In the genomic region with DNA sequence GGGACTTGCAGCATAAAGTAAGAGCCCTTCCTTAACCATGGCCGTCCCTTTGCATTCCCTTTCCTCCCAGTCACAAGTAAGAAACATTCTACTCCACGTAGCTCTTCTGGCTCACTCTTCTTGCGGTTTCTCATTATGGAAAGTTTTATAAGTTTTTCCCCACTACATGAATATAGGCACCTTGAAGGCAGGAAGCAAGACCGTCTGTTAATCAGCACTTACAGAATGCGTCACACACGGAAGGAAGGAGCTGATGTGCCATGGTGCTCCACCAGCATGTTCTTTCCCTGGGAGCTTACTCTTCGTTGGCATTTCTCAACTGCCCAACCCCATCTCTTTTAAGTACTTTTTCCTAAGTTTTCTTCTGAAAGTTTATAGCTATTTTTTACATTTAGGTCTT, we compare ENCODE assay signal across 18 mouse cellular contexts. TPM values are rescaled to one million over a fixed set of nuclear protein-coding genes. Genes with fewer than 3 reads are reported as not detected.
A peak's percentile ranks its signal among the peaks of the same experiment; 100 is the strongest.
DNase-seq lines count a peak whose midpoint lies in the region; ATAC-seq and TF ChIP-seq lines count a peak whose summit lies in the region.
"Had no signal": no experiment of that assay in that cellular context is flagged by ENCODE, and none has a peak within 500 bp of the region (broad histone marks: within the 10 kb centered on the region; RNA-seq: fewer than 3 reads in every experiment).

No protein-coding gene starts in this region.

- no peak overlapping the region for H3K27ac ChIP-seq in embryonic facial prominence, embryonic 11.5 days (replicated peaks; ENCODE audit: low read depth, low read length)
- H3K27ac ChIP-seq in embryonic facial prominence, embryonic 10.5 days (replicated peaks) = no peak overlapping the region
- no peak overlapping the region; the same call in 1 of the 2 replicates for H3K27ac ChIP-seq in lung, embryonic 14.5 days (ENCODE audit: low read depth)
- no peak overlapping the region for H3K27ac ChIP-seq in left cerebral cortex, adult 2 months
- H3K27ac ChIP-seq in forebrain, embryonic 14.5 days (ENCODE audit: low read depth, low read length) = no peak overlapping the region
- H3K27ac ChIP-seq: hindbrain, embryonic 12.5 days; limb, embryonic 15.5 days; stomach, postnatal 0 days had no signal

- H3K36me3 ChIP-seq in embryonic facial prominence, embryonic 11.5 days (replicated peaks; ENCODE audit: control insufficient read depth, insufficient read depth, low read depth, low read length) = no peaks in the 10 kb centered on the region
- H3K36me3 ChIP-seq in embryonic facial prominence, embryonic 10.5 days (replicated peaks) = peaks cover 6% of the 10 kb centered on the region
- H3K36me3 ChIP-seq in lung, embryonic 14.5 days (ENCODE audit: insufficient read depth) = no peaks in the 10 kb centered on the region
- peaks cover 5% of the 10 kb centered on the region; the same call in 1 of the 2 replicates for H3K36me3 ChIP-seq in forebrain, embryonic 14.5 days (ENCODE audit: control insufficient read depth, insufficient read depth, low read length)

- no peaks in the 10 kb centered on the region for H3K4me1 ChIP-seq in embryonic facial prominence, embryonic 11.5 days (ENCODE audit: control insufficient read depth, insufficient read depth, low read length)
- no peaks in the 10 kb centered on the region for H3K4me1 ChIP-seq in embryonic facial prominence, embryonic 10.5 days
- H3K4me1 ChIP-seq in lung, embryonic 14.5 days (ENCODE audit: insufficient read depth) = no peaks in the 10 kb centered on the region
- H3K4me1 ChIP-seq in forebrain, embryonic 14.5 days (ENCODE audit: control insufficient read depth, insufficient read depth, low read length) = no peaks in the 10 kb centered on the region
- H3K4me1 ChIP-seq: hindbrain, embryonic 12.5 days had no signal

- no peak for ATAC-seq in embryonic facial prominence, embryonic 11.5 days (replicated peaks; ENCODE audit: insufficient number of reproducible peaks, low FRiP score, low TSS enrichment, low read depth)
- no peak for ATAC-seq in lung, embryonic 14.5 days (ENCODE audit: insufficient read depth)
- ATAC-seq in forebrain, embryonic 14.5 days = no peak
- ATAC-seq: intestine, postnatal 0 days had no signal

- H3K4me2 ChIP-seq in embryonic facial prominence, embryonic 11.5 days (ENCODE audit: low read depth, low read length) = no peak overlapping the region
- no peak overlapping the region for H3K4me2 ChIP-seq in lung, embryonic 14.5 days
- no peak overlapping the region for H3K4me2 ChIP-seq in forebrain, embryonic 14.5 days (ENCODE audit: low read length)
- H3K4me2 ChIP-seq: hindbrain, embryonic 12.5 days; limb, embryonic 15.5 days had no signal

- H3K27me3 ChIP-seq in embryonic facial prominence, embryonic 11.5 days (ENCODE audit: control insufficient read depth, insufficient read depth, low read length) = no peaks in the 10 kb centered on the region
- no peaks in the 10 kb centered on the region for H3K27me3 ChIP-seq in embryonic facial prominence, embryonic 10.5 days (replicated peaks; ENCODE audit: low read depth, poor library complexity, severe bottlenecking)
- no peaks in the 10 kb centered on the region for H3K27me3 ChIP-seq in lung, embryonic 14.5 days (ENCODE audit: insufficient read depth, low read length)
- H3K27me3 ChIP-seq in forebrain, embryonic 14.5 days (replicated peaks; ENCODE audit: control insufficient read depth, insufficient read depth, low read length) = no peaks in the 10 kb centered on the region
- H3K27me3 ChIP-seq: hindbrain, embryonic 12.5 days; limb, embryonic 15.5 days had no signal

- DNase-seq in embryonic facial prominence, embryonic 11.5 days (ENCODE audit: low spot score) = peak; percentile 14
- no peak for DNase-seq in embryonic facial prominence, embryonic 10.5 days (ENCODE audit: low spot score)
- peak; percentile 7 for DNase-seq in lung, embryonic 14.5 days
- DNase-seq in lung, postnatal 14 days = no peak
- DNase-seq in induced T-regulatory cell, adult 2 months (ENCODE audit: low read depth) = peak; percentile 51
- peak; percentile 7 for DNase-seq in mesoderm, embryonic 11.5 days (ENCODE audit: low read depth, low spot score)
- DNase-seq in left cerebral cortex, adult 2 months (ENCODE audit: extremely low spot score in 1 of 2, low spot score in 2 of 2) = no peak
- no peak for DNase-seq in forebrain, embryonic 14.5 days (ENCODE audit: low spot score)
- DNase-seq: adrenal gland, postnatal 36 days; cerebellum, adult 11 months; lung, postnatal 4 days; retina, postnatal 1 day; thymus, postnatal 36 days had no signal

- no peak for TF ChIP-seq CTCF in lung, embryonic 14.5 days (IDR thresholded peaks at IDR 0.05; ENCODE audit: low read depth)
- no peak for TF ChIP-seq CTCF in left cerebral cortex, adult 2 months (IDR thresholded peaks at IDR 0.05)

- H3K9ac ChIP-seq in embryonic facial prominence, embryonic 11.5 days (replicated peaks; ENCODE audit: low read length) = no peak overlapping the region
- H3K9ac ChIP-seq in lung, embryonic 14.5 days = no peak overlapping the region
- H3K9ac ChIP-seq in forebrain, embryonic 14.5 days (ENCODE audit: low read length) = no peak overlapping the region
- H3K9ac ChIP-seq: hindbrain, embryonic 12.5 days; limb, embryonic 15.5 days had no signal

- WGBS in embryonic facial prominence, embryonic 11.5 days = 74% methylated on average over 7 of the region's 7 CpGs
- WGBS in embryonic facial prominence, embryonic 10.5 days = 80% methylated on average over 7 of the region's 7 CpGs
- 72% methylated on average over 7 of the region's 7 CpGs for WGBS in lung, embryonic 14.5 days
- 88% methylated on average over 7 of the region's 7 CpGs for WGBS in forebrain, embryonic 14.5 days

- H3K4me3 ChIP-seq in embryonic facial prominence, embryonic 11.5 days (ENCODE audit: low read depth, low read length) = no peak overlapping the region
- no peak overlapping the region for H3K4me3 ChIP-seq in embryonic facial prominence, embryonic 10.5 days
- no peak overlapping the region for H3K4me3 ChIP-seq in lung, embryonic 14.5 days (ENCODE audit: low read depth, low read length)
- no peak overlapping the region for H3K4me3 ChIP-seq in left cerebral cortex, adult 2 months
- no peak overlapping the region for H3K4me3 ChIP-seq in forebrain, embryonic 14.5 days (ENCODE audit: low read depth, low read length)
- H3K4me3 ChIP-seq: erythroblast, embryonic 14.5 days; hindbrain, embryonic 12.5 days; limb, embryonic 15.5 days had no signal

- no peaks in the 10 kb centered on the region for H3K9me3 ChIP-seq in embryonic facial prominence, embryonic 11.5 days (replicated peaks; ENCODE audit: control insufficient read depth, low read length)
- peaks cover 5% of the 10 kb centered on the region; the same call in 1 of the 2 replicates for H3K9me3 ChIP-seq in embryonic facial prominence, embryonic 10.5 days
- no peaks in the 10 kb centered on the region for H3K9me3 ChIP-seq in lung, embryonic 14.5 days (ENCODE audit: low read depth, low read length)
- H3K9me3 ChIP-seq in forebrain, embryonic 14.5 days (replicated peaks; ENCODE audit: control insufficient read depth, low read length) = no peaks in the 10 kb centered on the region; the same call in 1 of the 2 replicates
- H3K9me3 ChIP-seq: hindbrain, embryonic 12.5 days; limb, embryonic 15.5 days had no signal

- intact Hi-C loops in left cerebral cortex, adult 2 months (cut with DNase I) = no loop called here

RNA-seq across cellular contexts. Expression of gene Bbip1, which starts 27.5 kb away (rescaled TPM):
- polyA plus RNA-seq in embryonic facial prominence, embryonic 11.5 days (2014; fragmentation: Nextera tagmentation; extraction: Ambion mirVana) = 109 and 114 TPM in 2 replicates
- polyA plus RNA-seq in embryonic facial prominence, embryonic 10.5 days (2016; fragmentation: Nextera tagmentation; extraction: Ambion mirVana) = 86.7 and 89.7 TPM in 2 replicates
- polyA plus RNA-seq in lung, embryonic 14.5 days (2014; fragmentation: Nextera tagmentation; extraction: Ambion mirVana) = 69.3 and 69.8 TPM in 2 replicates
- 10 to 100 TPM; 55.1 to 57.7 TPM for total RNA-seq in left cerebral cortex, adult 2 months (2021)
- 174 and 180 TPM in 2 replicates for polyA plus RNA-seq in forebrain, embryonic 14.5 days (2014; fragmentation: Nextera tagmentation; extraction: Ambion mirVana)

RNA-seq across cellular contexts. Expression of gene Shoc2, which starts 27.8 kb away (rescaled TPM):
- 72.5 and 79.7 TPM in 2 replicates for polyA plus RNA-seq in embryonic facial prominence, embryonic 11.5 days (2014; fragmentation: Nextera tagmentation; extraction: Ambion mirVana)
- polyA plus RNA-seq in embryonic facial prominence, embryonic 10.5 days (2016; fragmentation: Nextera tagmentation; extraction: Ambion mirVana) = 62.7 and 65.9 TPM in 2 replicates
- 53.3 and 54.8 TPM in 2 replicates for polyA plus RNA-seq in lung, embryonic 14.5 days (2014; fragmentation: Nextera tagmentation; extraction: Ambion mirVana)
- 10 to 100 TPM; 54.5 to 55.6 TPM for total RNA-seq in left cerebral cortex, adult 2 months (2021)
- 49.6 and 61.1 TPM in 2 replicates for polyA plus RNA-seq in forebrain, embryonic 14.5 days (2014; fragmentation: Nextera tagmentation; extraction: Ambion mirVana)

Comparison
In these comparisons a context has a peak if more than half of its experiments do, and no peak if none do; other contexts are left out.
1. DNase-seq: peak in embryonic facial prominence, embryonic 11.5 days (single experiment), lung, embryonic 14.5 days (single experiment), induced T-regulatory cell, adult 2 months (single experiment) and mesoderm, embryonic 11.5 days (single experiment); none in embryonic facial prominence, embryonic 10.5 days (single experiment), lung, postnatal 14 days (single experiment), left cerebral cortex, adult 2 months (0 of 2) and forebrain, embryonic 14.5 days (single experiment).